Mouse (Mus musculus): Measurements from ENCODE around the gene Ttc1. TPM values are rescaled to one million over a fixed set of nuclear protein-coding genes. Genes with fewer than 3 reads are reported as not detected.
A peak's percentile ranks its signal among the peaks of the same experiment; 100 is the strongest.

Gene Ttc1
- polyA plus RNA-seq, 1 experiment: 48.7 TPM

DNA sequence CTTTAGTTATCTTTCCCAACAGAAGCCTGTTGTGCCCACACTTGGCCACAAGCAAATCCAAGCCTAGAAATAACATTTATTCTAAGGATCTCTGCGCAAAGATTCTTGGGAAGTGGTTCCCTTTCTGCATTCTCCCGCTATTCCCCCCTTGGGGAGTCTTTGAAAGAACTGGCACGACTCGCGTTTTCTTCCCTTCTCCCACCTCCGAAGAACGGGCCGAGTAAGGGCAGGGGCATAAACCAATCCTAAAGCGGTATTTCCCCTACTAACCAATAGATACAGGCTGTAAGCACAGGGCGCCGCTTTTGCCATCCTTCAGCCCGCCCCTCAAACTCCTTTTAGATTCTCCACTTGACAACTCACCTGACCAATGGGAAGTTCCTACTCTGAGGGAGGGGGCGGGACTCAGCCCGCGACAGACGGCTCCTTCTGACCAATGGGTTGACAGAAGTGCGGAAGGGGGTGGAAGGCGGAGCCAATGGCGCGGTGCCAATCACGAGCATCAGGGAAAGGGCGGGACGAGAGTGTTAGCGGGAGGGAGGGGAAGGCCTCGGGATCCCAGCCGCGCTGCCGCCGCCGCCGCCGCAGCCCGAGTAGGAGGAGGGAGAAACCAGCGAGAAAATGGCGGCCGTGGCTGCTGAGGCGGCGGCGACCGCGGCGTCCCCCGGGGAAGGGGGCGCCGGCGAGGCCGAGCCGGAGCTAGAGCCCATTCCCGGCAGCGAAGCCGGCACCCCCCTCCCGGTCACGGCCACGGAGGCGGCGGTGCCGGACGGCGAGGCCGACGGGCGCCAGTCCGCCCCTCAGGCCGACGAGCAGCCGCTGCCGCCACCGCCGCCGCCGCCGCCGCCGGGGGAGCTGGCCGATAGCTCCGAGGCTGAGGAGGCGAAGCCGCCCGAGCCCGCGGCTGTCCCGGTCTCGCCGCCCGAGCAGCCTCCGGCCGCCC lies 66.1 kb downstream of the Ttc1 start, which contains the start of gene Pwwp2a:
Pwwp2a (plus strand) TSS at position 527 of the 943 bp plus-strand sequence.
- Histone ChIP-seq H3K36me3 (ENCODE audit: control insufficient read depth, insufficient read depth, low read length, poor library complexity, severe bottlenecking) (peaks cover 22% of the 10 kb centered on the region), H3K27ac (ENCODE audit: insufficient read depth, low read length) (peak within 1 kb of the TSS; percentile 76), H3K9ac (ENCODE audit: low read depth, poor library complexity, severe bottlenecking) (peak within 1 kb of the TSS; percentile 100), H3K4me3 (ENCODE audit: low read depth, low read length) (peak within 1 kb of the TSS; percentile 75), H3K4me1 (ENCODE audit: control insufficient read depth, insufficient read depth, low read length) (peaks cover 2% of the 10 kb centered on the region), H3K27me3 (ENCODE audit: control insufficient read depth, insufficient read depth, low read length, poor library complexity, severe bottlenecking) (no peaks in the 10 kb centered on the region), H3K9me3 (replicated peaks; ENCODE audit: control insufficient read depth, insufficient read depth, low read length, poor library complexity, severe bottlenecking) (no peaks in the 10 kb centered on the region)
- no peak for TF ChIP-seq EP300 (IDR thresholded peaks at IDR 0.05; ENCODE audit: insufficient read depth, low read depth, low read length)
- no peak for TF ChIP-seq POLR2A (IDR thresholded peaks at IDR 0.05; ENCODE audit: insufficient read depth, low read length)
- no peak for TF ChIP-seq CTCF (IDR thresholded peaks at IDR 0.05; ENCODE audit: low read depth, low read length)

Other genes starting within 250 kb of the Ttc1 start
- gene Ccnjl, start 219.2 kb downstream of the Ttc1 start, polyA plus RNA-seq (2011; ENCODE audit: insufficient read depth, insufficient read length, low read depth, missing spikeins): 3.8 and 4.9 TPM in 2 replicates
- 0.99 and 1.2 TPM in 2 replicates for gene 4933415A04Rik, start 161.0 kb downstream of the Ttc1 start, polyA plus RNA-seq (2011; ENCODE audit: insufficient read depth, insufficient read length, low read depth, missing spikeins)
- not detected in 2 replicates for gene Fabp6, start 146.5 kb downstream of the Ttc1 start, polyA plus RNA-seq (2011; ENCODE audit: insufficient read depth, insufficient read length, low read depth, missing spikeins)
- gene Pwwp2a, start 66.0 kb downstream of the Ttc1 start, polyA plus RNA-seq (2011; ENCODE audit: insufficient read depth, insufficient read length, low read depth, missing spikeins): 87.5 and 88.6 TPM in 2 replicates
- gene Adra1b, start 153.2 kb upstream of the Ttc1 start, polyA plus RNA-seq (2011; ENCODE audit: insufficient read depth, insufficient read length, low read depth, missing spikeins): not detected in 2 replicates

Measured in ES-Bruce4 (cell line).